Mouse (Mus musculus) ZHBTc4 (cell line): Measurements from ENCODE around the gene Lin28a.

Source experiments
- DNase-seq: peaks from one replicate; pipeline ENCODE4 v3.0.0-alpha.2; 2011; ENCODE audit warnings: low read depth, low spot score

The Lin28a gene

GRCm38 (mm10) chr4:134019210-134019609 lies 569 bp upstream of the Lin28a start:
- DNase-seq = peak; percentile 57

GRCm38 (mm10) chr4:134018038-134018778 lies 433 bp downstream of the Lin28a start:
- peak; percentile 56 for DNase-seq

- DNase-seq = peak; percentile 47
Observed at GRCm38 (mm10) chr4:134017201-134017865, 1.3 kb downstream of the Lin28a start.

DNA sequence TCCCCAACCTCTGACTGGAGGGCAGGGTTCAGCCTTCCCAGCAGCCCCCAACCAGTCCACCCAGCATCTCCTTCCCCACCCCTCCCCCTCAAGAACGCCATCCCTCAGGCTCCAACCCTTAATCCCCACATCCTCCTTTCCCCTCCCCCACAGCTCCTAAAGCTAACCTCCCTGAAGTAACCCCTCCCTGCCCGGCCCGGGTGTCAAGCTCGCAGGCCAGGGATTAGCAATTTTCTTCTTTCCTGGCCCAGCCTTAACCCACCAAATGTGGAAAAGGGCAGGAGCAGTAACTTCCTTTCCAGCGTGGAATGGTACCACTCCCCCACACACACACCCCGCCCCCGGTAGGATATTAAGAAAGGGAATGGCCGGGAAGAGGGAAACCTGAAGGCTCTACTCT lies 1.9 kb downstream of the Lin28a start:
- DNase-seq = peak; percentile 84

- DNase-seq = peak; percentile 31
Observed at GRCm38 (mm10) chr4:134016208-134016607, 2.4 kb downstream of the Lin28a start.

- DNase-seq = peak; percentile 72
Observed at GRCm38 (mm10) chr4:134012858-134013528, 5.6 kb downstream of the Lin28a start.

DNA sequence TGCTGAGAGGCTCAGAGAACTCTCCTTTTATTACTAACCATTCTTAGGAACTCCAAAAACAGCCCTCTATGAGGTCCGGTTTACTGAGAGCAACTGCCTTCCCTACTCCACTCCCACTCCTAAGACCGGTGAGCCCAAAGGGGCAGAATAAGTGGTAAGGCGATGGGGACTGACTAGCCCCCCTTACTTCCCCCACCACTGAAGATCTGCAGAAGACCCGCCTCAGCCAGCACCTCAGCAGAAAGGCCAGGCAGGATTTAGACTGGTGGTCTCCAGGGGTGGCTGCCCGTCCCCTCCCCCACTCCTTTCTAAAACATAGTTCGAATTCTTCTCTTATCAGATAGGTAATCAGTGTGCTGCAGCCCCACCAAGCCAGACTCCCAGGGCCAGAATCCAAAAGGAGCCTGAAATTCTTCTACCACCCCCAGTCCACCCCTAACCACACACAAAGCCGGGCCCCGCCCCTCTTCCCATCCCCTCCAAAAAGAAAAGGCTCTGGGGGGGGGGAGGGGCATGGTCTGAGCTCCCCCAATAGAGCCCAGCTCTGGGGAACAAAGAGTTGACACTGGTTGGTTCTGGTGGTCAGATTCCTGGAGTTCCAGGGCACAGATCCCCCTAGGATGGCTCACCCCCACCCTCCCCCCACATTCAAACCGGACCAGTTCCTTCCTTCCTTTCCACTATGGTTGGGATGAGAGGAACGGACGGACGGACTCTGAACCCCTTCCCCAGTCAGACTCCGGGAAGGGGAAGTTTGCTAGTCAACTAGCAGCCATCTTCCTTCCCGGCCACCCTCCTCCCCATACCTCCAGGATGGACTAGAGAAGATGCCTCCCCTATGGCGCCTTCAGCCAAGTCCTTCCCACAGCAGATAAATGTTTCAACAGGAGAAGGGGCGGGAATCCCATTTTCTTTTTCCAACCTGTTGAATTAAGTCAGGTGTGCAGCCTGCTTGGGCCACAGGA lies 6.9 kb downstream of the Lin28a start:
- DNase-seq = peak; percentile 62

DNA sequence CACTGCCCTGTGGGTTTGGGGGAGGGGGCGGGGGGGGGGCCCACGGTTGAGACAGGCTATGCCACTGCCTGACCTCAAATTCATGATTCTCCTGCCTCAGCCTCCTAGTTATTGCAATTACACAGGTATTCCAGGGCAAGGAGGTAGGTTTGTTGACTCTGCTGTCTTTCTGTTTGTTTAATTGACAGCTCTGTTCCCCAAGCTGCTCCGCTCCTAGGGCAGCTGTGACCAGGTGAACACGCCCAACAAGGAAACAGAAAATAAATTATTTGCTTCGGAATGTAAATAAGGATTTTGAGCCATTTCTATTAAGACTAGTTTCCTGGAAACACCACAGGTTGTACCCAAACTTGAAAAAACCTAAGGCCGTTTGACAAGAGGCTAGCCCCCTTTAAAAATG lies 8.9 kb downstream of the Lin28a start:
- DNase-seq = no peak

DNA sequence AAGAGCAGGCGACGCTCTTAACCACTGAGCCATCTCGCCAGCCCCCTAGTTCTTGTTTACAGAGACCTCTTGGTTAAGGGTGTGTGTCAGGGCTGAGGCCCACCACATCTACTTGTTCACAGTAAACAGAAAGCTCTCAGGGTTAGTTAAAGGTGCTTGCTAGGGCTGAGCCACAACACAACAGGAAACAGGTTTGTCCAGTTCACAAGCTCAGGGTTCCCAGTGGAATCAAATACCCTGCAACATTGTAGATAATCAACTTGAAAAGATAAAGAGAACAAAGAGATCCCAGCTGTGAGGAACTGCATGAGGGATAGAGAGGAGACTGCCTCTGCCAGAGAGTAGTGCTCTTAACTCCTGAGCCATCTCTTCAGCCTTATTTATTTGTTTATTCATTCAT lies 11.8 kb downstream of the Lin28a start:
- DNase-seq = no peak

DNA sequence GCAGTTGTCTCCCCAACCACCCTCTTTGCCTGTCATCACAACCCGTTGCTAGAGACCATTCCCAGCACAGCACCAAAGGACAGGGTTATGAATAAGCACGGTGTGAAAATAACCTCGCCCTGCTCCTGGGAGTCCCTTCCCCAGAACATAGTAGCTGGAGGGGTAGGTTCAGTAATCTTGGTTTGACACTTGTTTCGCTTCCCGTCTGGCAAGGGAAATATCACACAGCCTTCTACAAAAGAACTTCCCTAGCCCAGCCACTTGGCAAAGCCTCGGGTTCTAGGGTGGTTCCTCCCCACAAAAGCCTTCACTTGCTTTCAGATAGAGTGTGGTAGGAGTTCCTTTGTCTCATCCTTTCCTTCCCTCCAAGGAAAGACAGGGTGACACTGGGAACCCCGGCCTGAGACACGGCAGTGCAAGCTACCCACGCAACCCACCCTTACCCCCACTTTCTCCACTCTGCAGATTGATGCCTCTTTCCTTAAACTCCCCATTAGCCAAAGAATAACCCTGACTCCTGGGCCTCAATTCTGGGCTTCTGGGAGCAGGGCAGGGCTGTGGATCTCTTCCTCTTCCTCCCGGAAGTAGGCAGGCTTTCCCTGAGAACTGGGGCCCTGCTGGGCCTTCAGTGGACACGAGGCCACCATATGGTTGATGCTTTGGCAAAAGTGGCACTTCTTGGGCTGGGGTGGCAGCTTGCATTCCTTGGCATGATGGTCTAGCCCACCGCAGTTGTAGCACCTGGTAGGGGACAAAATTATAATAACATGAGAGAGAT lies 12.9 kb downstream of the Lin28a start:
- no peak for DNase-seq

- no peak for DNase-seq
Observed at GRCm38 (mm10) chr4:134002903-134003302, 15.7 kb downstream of the Lin28a start.

GRCm38 (mm10) chr4:134002246-134002645 lies 16.4 kb downstream of the Lin28a start:
- DNase-seq = no peak

- DNase-seq = peak; percentile 56
Observed at GRCm38 (mm10) chr4:134001710-134002109, 16.9 kb downstream of the Lin28a start.

DNA sequence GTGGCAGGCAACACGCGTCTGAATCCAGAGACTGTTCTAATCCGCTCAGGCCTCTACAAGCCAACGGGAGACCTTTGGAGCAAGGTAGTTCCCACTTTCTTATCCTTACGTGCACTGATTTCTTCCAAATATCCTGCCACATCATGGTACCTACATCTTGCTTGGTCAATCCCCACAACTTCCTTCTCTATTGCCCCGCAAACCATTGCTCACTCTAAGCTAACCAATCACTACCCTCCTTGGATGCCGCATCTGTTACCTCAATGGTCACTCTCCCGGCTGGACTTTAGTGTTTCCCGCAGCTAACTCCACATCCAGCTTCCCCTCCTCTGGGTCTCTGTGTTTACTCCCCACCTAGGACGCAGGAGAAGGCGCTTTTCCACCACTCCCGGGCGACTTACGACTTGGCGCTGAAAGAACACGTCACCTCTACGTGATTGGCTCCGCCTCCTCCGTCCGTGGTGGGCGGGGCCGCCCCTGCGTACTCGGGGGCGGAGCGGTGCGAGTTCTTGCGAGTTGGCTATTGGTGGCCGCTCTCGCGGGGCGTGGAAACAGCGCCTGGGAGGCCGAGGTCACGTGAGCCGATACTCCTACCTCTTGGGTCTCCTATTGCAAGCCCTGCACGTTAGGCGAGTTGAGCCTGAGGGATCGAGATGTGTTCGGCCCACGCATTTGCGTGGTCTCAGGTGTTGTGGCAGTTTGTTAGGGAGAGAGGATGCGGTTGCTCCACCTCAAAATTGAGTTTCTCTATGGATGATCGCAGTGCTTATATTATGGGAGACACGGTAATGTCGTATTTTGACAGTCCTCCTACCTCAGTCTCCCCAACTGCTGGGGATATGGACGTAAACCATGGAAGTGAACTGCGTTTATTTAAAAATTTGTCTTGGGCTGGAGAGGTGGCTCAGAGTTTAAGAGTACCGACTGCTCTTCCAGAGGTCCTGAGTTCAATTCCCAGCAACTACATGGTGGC lies 17.9 kb downstream of the Lin28a start, which contains the start of gene Dhdds:
Dhdds (minus strand) TSS at position 453 of the 973 bp plus-strand sequence.
- peak; percentile 100 for DNase-seq

DNA sequence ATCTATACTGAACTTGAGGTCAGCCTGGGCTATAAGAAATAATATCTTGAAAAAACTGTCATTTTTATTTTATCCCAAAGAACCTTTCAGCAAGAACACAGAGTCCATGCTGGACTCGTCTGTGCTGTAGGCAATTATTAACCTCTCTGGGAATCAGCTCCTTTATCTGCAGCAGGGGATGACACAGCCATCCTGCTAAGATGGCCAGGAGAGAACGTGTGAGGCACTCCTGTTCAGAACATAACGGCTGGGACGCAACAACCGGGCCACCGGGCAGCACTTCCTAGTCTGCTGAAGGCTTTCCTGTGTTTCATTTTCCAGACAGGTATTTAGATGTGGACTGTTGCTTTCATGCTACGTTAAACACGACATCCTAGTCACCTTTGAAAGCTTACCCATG lies 23.9 kb downstream of the Lin28a start:
- no peak for DNase-seq

DNA sequence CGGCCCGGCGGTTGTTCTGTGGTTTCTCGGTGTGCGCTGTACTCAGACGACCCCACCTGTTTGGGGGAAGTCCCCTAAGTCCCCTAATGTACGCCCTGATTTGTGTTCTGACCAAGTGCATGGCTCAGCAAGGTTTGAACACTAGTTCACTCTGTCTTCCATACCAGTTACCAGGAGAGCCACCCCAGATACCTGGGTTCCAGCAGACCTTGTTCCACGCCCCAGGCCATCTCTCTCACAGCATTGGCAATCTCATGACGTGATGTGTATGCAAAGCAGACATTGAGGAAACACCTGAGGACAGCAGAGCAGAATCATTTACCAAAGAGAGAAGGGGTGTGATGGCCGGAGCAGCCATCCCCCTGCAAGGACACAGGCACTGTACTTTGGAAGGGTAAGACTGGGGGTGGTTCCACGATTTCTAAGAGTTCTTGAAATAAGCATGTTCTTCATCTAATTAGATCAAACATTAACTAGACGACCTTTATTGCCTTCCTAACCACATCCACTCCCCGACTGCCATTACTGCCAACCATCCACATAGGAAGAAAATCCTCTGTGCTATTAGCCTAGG lies 27.5 kb downstream of the Lin28a start:
- no peak for DNase-seq

- no peak for DNase-seq
Observed at GRCm38 (mm10) chr4:133990035-133990434, 28.6 kb downstream of the Lin28a start.

DNA sequence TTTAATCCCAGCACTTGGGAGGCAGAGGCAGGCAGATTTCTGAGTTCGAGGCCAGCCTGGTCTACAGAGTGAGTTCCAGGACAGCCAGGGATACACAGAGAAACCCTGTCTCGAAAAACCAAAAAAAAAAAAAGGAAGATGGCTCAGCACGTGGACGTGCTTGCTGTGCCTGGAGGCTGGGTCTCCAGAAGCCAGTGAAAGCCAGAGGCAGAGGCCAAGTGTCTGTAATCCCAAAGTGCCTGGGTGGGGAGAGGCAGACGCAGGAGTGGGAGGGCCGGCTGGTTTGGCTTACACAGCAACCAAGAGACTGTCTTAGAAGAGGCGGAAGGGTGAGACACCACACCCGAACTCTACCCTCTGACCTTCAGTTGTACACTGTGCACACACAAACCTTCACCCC lies 30.4 kb downstream of the Lin28a start:
- DNase-seq = peak; percentile 70

GRCm38 (mm10) chr4:133982936-133983335 lies 35.7 kb downstream of the Lin28a start:
- peak; percentile 71 for DNase-seq
